Mouse (Mus musculus) stomach, embryonic 15.5 days (tissue): ENCODE results near the gene Rab11fip3. TPM values are rescaled to one million over a fixed set of nuclear protein-coding genes. Genes with fewer than 3 reads are reported as not detected.
"Not testable (repeated sequence)": the region's sequence is repeated elsewhere in the genome, so short reads cannot be mapped to it uniquely, and the experiment has no call there.

Experiments
- ATAC-seq: fragments of 200-750 bp; cut with Nextera tagmentation; 2 replicates; pipeline ENCODE4 v1.8.0; 2017; ENCODE audit warnings: low read depth, moderate number of reproducible peaks, moderate TSS enrichment; ENCODE audit not compliant: insufficient read depth, low FRiP score
- H3K27ac ChIP-seq: fragments of 300-500 bp; sonication (generic); 2 replicates; pipeline ENCODE4 v1.5.1; 2015; ENCODE audit warnings: mild to moderate bottlenecking, inconsistent platforms
- H3K27me3 ChIP-seq: fragments of 300-500 bp; sonication (generic); replicated peaks from 2 replicates; pipeline ENCODE4 v1.6.1; 2015; ENCODE audit warnings: inconsistent platforms
- H3K36me3 ChIP-seq: fragments of 300-500 bp; sonication (generic); 2 replicates; pipeline ENCODE4 v1.6.1; 2015; ENCODE audit warnings: inconsistent platforms
- H3K4me1 ChIP-seq: fragments of 300-500 bp; sonication (generic); 2 replicates; pipeline ENCODE4 v1.6.1; 2015; ENCODE audit warnings: inconsistent platforms
- H3K4me2 ChIP-seq: fragments of 300-500 bp; sonication (generic); 2 replicates; pipeline ENCODE4 v1.6.1; 2015; ENCODE audit warnings: mild to moderate bottlenecking, inconsistent platforms
- H3K4me3 ChIP-seq: fragments of 300-500 bp; sonication (generic); replicated peaks from 2 replicates; pipeline ENCODE4 v1.5.1; 2015; ENCODE audit warnings: inconsistent platforms
- H3K9ac ChIP-seq: fragments of 300-500 bp; sonication (generic); 2 replicates; pipeline ENCODE4 v1.6.1; 2015; ENCODE audit warnings: inconsistent platforms
- H3K9me3 ChIP-seq: fragments of 300-500 bp; sonication (generic); 2 replicates; pipeline ENCODE4 v1.6.1; 2016; ENCODE audit warnings: inconsistent platforms
- WGBS: fragments of 180-500 bp; shearing (Covaris S2); methylation state at CpG from one replicate; pipeline ENCODE4 v1.1.7; 2015; 5-methylcytosine and 5-hydroxymethylcytosine counted together
- polyA plus RNA-seq: library from polyadenylated mRNA; unstranded; fragments of >200 nt; fragmentation: Nextera tagmentation; extraction: Ambion mirVana; gene quantifications from 2 replicates; pipeline ENCODE4 v1.2.1, GENCODE M21; 2015

Gene Rab11fip3
- polyA plus RNA-seq, 1 experiment from 2014 or later, result 11.9 TPM

- Histone ChIP-seq H3K9me3 (no peaks in the 10 kb centered on the region), H3K4me2 (no peak overlapping the region), H3K36me3 (0 out of 2 replicates have a peak, but pooled peaks cover 3% of the 10 kb centered on the region), H3K4me3 (no peak overlapping the region), H3K4me1 (peaks cover 8% of the 10 kb centered on the region; the same call in 1 of the 2 replicates), H3K9ac (no peak overlapping the region), H3K27me3 (no peaks in the 10 kb centered on the region), H3K27ac (no peak overlapping the region)
- WGBS, result 90% methylated on average over 8 of the region's 8 CpGs
- no peak for ATAC-seq
Measured at GRCm38 (mm10) chr17:26048118-26048517, 21.2 kb downstream of the Rab11fip3 start.

DNA sequence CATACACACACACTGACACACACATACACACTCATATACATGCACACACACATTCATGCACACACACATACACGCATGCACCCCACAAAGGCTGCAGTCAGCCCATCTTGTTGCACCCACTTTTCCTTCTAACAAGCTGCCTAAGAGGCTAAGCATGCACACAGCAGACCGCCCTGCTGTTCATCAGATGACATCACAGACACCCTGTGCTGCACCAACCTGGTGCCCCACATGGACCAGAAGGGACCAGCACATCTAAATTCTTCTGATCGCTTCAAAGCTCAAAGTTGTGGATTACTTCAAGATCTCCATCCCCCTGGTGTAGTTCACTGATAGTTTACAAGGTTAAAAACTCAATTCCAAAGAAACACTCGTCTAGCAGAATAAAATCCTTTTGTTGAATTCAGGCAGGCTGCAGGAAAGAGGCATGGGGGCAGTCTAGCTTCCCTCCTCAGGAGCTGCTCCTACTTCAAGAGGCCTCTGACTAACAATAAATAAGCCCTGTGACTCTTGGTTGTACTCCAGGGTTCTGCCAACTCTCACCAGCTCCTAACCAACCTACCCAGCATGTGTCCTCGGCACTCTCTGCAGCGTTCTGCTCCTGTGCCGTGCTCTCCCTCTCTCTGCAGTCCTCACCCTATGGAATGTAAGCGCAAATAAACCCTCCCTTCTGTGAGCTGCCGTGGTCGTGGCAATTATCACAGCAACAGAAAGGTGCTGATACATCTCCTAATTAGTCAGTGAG is 22.9 kb downstream of the Rab11fip3 start:
- no peaks in the 10 kb centered on the region for H3K27me3 ChIP-seq
- H3K9me3 ChIP-seq, result no peaks in the 10 kb centered on the region
- H3K36me3 ChIP-seq, result 0 out of 2 replicates have a peak, but pooled peaks cover 3% of the 10 kb centered on the region
- peaks cover 8% of the 10 kb centered on the region; the same call in 1 of the 2 replicates for H3K4me1 ChIP-seq
- ATAC-seq, result no peak
- H3K4me2 ChIP-seq, result no peak overlapping the region
- no peak overlapping the region for H3K4me3 ChIP-seq
- no peak overlapping the region for H3K27ac ChIP-seq
- H3K9ac ChIP-seq, result no peak overlapping the region
- 53% methylated on average over 10 of the region's 10 CpGs for WGBS

DNA sequence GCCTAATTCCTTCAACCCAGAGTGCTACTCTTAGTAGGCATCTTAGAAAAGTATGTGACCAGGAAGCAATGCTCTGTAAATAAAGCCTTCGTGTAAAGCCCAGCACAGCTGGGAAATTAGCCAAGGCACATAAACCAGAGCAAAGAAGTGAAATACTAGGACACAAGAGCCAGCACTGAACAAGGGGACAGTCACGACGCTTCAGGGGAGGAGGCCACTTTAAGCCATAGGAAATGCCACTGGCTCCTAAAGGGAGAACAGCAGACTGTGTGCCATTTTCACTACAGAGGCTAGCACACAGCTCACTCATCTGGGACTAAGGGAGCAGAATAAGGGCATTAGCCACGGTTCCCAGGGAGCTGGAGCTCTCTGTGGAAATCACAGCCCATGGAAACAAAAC is 24.1 kb downstream of the Rab11fip3 start:
- H3K27ac ChIP-seq, result no peak overlapping the region
- peaks cover 8% of the 10 kb centered on the region; the same call in 1 of the 2 replicates for H3K4me1 ChIP-seq
- WGBS, result 57% methylated on average over 4 of the region's 4 CpGs

GRCm38 (mm10) chr17:26043249-26043636 is 26.1 kb downstream of the Rab11fip3 start:
- Histone ChIP-seq H3K4me1 (peaks cover 8% of the 10 kb centered on the region; the same call in 1 of the 2 replicates), H3K9ac (no peak overlapping the region), H3K4me2 (no peak overlapping the region), H3K27ac (no peak overlapping the region; the same call in 1 of the 2 replicates), H3K4me3 (no peak overlapping the region), H3K27me3 (no peaks in the 10 kb centered on the region), H3K9me3 (no peaks in the 10 kb centered on the region), H3K36me3 (no peaks in the 10 kb centered on the region)
- ATAC-seq, result no peak
- 59% methylated on average over 5 of the region's 5 CpGs for WGBS

More for the DNA sequence above, 24.1 kb downstream of the Rab11fip3 start:
- no peak for ATAC-seq
- Histone ChIP-seq H3K4me2 (no peak overlapping the region), H3K27me3 (no peaks in the 10 kb centered on the region), H3K9me3 (no peaks in the 10 kb centered on the region), H3K36me3 (no peaks in the 10 kb centered on the region), H3K4me3 (no peak overlapping the region), H3K9ac (no peak overlapping the region)

DNA sequence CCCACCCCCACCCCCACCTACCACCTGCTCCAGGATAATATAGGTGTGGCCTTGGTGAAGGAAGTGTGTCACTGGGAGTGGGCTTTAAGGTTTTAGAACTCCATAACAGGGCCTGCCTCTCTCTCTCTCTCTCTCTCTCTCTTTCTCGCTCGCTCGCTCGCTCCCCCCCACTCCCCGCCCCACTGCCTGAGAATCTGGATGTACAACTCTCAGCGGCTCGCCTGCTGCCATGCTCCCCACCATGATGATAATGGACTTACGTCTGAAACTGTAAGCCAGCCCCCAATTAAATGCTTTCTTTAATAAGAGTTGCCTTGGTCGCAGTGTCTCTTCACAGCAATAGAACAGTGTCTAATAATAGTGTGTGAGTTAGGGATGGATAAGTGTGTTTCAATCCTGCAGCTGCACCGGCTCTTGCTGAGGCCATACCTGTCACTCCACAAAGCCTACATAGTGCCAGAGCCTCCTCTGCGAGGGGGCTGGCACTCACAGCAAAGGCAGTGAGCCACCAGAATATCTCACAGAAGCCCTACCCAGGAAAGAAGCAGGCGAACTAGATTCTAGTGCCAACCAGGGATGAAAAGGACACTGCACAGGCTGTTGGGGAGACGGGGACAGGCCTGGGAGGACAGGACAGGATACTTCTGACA is 26.6 kb downstream of the Rab11fip3 start:
- Histone ChIP-seq H3K9ac (no peak overlapping the region), H3K4me2 (no peak overlapping the region), H3K27ac (no peak overlapping the region; the same call in 1 of the 2 replicates), H3K4me1 (peaks cover 8% of the 10 kb centered on the region; the same call in 1 of the 2 replicates), H3K36me3 (no peaks in the 10 kb centered on the region), H3K27me3 (no peaks in the 10 kb centered on the region), H3K4me3 (no peak overlapping the region), H3K9me3 (no peaks in the 10 kb centered on the region)
- 84% methylated on average over 13 of the region's 13 CpGs for WGBS
- no peak for ATAC-seq

DNA sequence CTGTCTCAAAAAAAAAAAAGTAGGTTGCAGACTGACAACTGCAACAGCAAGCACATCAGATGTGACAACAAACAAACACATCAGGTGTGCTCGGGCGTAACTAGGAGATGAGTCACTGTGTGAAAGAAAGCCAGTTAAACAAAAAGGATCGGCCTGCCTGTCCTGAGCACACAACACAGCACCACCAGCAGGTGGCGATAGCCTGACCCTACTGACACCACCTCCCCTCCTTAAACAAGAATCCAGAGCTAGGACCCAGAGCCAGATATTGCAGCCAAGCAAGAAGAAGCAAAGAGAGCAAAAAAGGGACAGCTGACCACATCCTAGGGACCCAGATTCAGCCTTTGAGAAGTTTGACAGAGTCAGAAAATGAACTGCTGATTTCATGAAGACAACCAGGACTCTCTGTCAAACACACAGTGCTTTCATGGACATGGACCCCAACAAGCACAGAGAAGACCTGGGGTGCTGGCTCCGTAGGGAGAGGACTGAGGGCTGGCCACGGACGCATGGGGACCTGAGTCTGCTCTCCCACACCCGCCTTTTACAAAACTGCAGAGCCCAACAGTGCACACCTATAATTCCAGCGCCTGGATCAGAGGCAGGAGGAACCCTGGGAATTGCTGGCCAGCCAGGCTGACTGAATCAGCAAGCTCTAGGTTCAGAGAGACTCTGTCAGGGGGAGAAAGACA is 28.1 kb downstream of the Rab11fip3 start:
- no peak overlapping the region for H3K4me2 ChIP-seq
- ATAC-seq, result no peak
- H3K36me3 ChIP-seq, result no peaks in the 10 kb centered on the region
- H3K27me3 ChIP-seq, result no peaks in the 10 kb centered on the region
- H3K9ac ChIP-seq, result no peak overlapping the region
- H3K27ac ChIP-seq, result no peak overlapping the region
- no peaks in the 10 kb centered on the region for H3K9me3 ChIP-seq
- no peak overlapping the region for H3K4me3 ChIP-seq
- peaks cover 8% of the 10 kb centered on the region; the same call in 1 of the 2 replicates for H3K4me1 ChIP-seq
- WGBS, result 44% methylated on average over 9 of the region's 9 CpGs

DNA sequence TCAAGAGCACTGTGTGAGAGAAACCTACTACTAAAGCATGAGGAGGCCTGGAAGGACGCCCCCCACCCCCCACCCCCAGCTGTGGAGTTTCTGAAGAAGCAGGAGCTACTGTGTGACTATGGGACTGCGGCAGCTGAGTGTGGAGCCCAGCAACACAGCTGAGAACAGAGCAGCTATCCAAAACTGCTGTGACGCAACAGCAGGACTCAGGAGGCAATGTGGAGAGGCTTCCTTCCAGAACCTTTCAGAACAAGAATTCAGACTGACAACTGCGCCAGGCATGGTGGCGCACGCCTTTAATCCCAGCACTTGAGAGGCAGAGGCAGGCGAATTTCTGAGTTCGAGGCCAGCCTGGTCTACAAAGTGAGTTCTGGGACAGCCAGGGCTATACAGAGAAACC is 28.6 kb downstream of the Rab11fip3 start:
- not testable (repeated sequence) for H3K9ac ChIP-seq, H3K9me3 ChIP-seq, H3K4me1 ChIP-seq, H3K4me3 ChIP-seq, H3K36me3 ChIP-seq, H3K27me3 ChIP-seq, ATAC-seq, H3K27ac ChIP-seq, H3K4me2 ChIP-seq
- 86% methylated on average over 8 of the region's 8 CpGs for WGBS

DNA sequence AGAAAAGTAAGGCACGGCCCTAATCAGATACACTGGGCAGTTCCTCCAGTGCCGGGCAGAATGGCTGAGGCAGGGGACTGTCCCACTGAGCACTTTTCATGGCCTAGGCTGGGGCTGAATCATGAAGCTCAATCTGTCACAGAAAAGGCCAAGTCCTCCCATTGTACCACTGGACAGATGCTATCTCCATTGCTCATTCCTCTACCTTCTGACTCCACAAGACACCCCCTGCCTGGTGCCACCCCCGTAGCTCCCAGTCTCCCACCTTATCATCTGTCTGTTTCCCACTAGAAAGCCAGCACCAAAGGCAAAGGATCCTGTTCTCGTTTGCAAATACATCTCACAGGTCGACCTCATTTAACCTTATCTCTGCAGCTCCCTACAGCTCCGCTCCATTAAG is 37.3 kb downstream of the Rab11fip3 start:
- no peaks in the 10 kb centered on the region for H3K9me3 ChIP-seq
- 76% methylated on average over 6 of the region's 6 CpGs for WGBS
- no peaks in the 10 kb centered on the region for H3K27me3 ChIP-seq
- H3K4me1 ChIP-seq, result no peaks in the 10 kb centered on the region
- H3K4me3 ChIP-seq, result no peak overlapping the region
- no peaks in the 10 kb centered on the region for H3K36me3 ChIP-seq
- no peak overlapping the region for H3K27ac ChIP-seq
- no peak for ATAC-seq
- H3K9ac ChIP-seq, result no peak overlapping the region
- H3K4me2 ChIP-seq, result no peak overlapping the region

DNA sequence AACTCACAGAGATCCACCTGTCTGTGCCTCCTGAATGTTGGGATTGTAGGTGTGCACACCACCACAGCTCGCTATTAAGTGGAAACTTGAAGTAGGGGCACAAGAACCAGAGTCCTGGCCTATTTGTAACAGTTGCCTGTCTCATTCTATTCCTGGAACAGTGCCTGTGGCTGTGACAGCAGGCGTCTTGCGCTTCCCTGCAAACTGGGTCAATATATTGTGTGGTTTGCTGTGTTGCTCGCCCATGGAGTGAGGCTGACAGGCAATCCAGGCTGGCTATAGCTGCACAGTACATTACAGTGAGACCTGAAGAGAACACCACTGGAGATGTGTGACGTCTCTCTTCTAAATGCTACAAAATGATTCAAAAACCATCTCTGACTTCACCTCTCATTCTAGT is 37.8 kb downstream of the Rab11fip3 start:
- H3K9me3 ChIP-seq, result no peaks in the 10 kb centered on the region
- 90% methylated on average over 5 of the region's 5 CpGs for WGBS

GRCm38 (mm10) chr17:26028261-26028660 is 41.1 kb downstream of the Rab11fip3 start:
- Histone ChIP-seq H3K4me2 (no peak overlapping the region), H3K9me3 (no peaks in the 10 kb centered on the region), H3K27ac (no peak overlapping the region), H3K36me3 (no peaks in the 10 kb centered on the region), H3K27me3 (no peaks in the 10 kb centered on the region), H3K4me1 (no peaks in the 10 kb centered on the region), H3K9ac (no peak overlapping the region), H3K4me3 (no peak overlapping the region)
- no peak for ATAC-seq
- WGBS, result 85% methylated on average over 4 of the region's 4 CpGs

More for the DNA sequence above, 37.8 kb downstream of the Rab11fip3 start:
- Histone ChIP-seq H3K4me2 (no peak overlapping the region), H3K36me3 (no peaks in the 10 kb centered on the region), H3K27me3 (no peaks in the 10 kb centered on the region), H3K4me1 (no peaks in the 10 kb centered on the region), H3K9ac (no peak overlapping the region), H3K4me3 (no peak overlapping the region), H3K27ac (no peak overlapping the region)
- ATAC-seq, result no peak

- no peak overlapping the region for H3K9ac ChIP-seq
- 96% methylated on average over 9 of the region's 9 CpGs for WGBS
- no peaks in the 10 kb centered on the region for H3K36me3 ChIP-seq
- no peaks in the 10 kb centered on the region for H3K27me3 ChIP-seq
- H3K9me3 ChIP-seq, result no peaks in the 10 kb centered on the region
- H3K4me2 ChIP-seq, result no peak overlapping the region
- H3K27ac ChIP-seq, result no peak overlapping the region
- ATAC-seq, result no peak
- H3K4me1 ChIP-seq, result no peaks in the 10 kb centered on the region
- H3K4me3 ChIP-seq, result no peak overlapping the region
Measured at GRCm38 (mm10) chr17:26024674-26025073, 44.7 kb downstream of the Rab11fip3 start.

DNA sequence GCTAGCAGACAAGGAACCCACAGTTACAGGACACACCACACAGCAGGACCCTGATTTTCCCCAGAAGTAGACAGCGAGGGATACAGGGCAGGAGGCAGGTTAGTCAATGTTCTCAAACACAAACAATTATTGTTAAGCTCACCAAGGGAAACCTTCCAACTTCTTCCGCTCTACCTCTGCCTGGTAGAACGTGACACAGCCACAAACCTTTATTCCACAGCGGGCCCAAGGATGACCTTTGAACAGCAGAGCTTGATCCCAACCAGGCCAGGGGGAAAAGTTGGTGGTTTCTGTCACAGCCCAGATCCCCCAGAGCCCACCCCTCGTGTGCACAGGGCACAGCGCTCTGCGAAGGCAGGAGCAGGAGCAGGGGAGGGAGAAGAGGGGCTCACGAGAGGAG is 45.4 kb downstream of the Rab11fip3 start:
- H3K4me1 ChIP-seq, result no peaks in the 10 kb centered on the region
- 85% methylated on average over 8 of the region's 8 CpGs for WGBS
- H3K27ac ChIP-seq, result no peak overlapping the region
- H3K4me2 ChIP-seq, result no peak overlapping the region
- H3K9me3 ChIP-seq, result no peaks in the 10 kb centered on the region
- no peak overlapping the region for H3K9ac ChIP-seq
- ATAC-seq, result no peak
- no peak overlapping the region for H3K4me3 ChIP-seq
- no peaks in the 10 kb centered on the region for H3K36me3 ChIP-seq
- no peaks in the 10 kb centered on the region for H3K27me3 ChIP-seq
